Mouse (Mus musculus) heart, embryonic 13.5 days (tissue): Measurements from ENCODE around the gene Osbpl8. TPM values are rescaled to one million over a fixed set of nuclear protein-coding genes. Genes with fewer than 3 reads are reported as not detected.

Source experiments
- polyA plus RNA-seq: library from polyadenylated mRNA; unstranded; fragments of >200 nt; fragmentation: Nextera tagmentation; extraction: Ambion mirVana; gene quantifications from 2 replicates; pipeline ENCODE4 v1.2.1, GENCODE M21; 2015

The Osbpl8 gene
- polyA plus RNA-seq, 1 experiment from 2014 or later = 22.5 TPM

Other genes with a start within 250 kb of the Osbpl8 start
- 377 and 414 TPM in 2 replicates for gene Csrp2, start 245.0 kb upstream of the Osbpl8 start, polyA plus RNA-seq
- gene Zdhhc17, start 154.6 kb upstream of the Osbpl8 start, polyA plus RNA-seq = 15.4 and 17.6 TPM in 2 replicates
- gene Bbs10, start 133.9 kb downstream of the Osbpl8 start, polyA plus RNA-seq = 3.8 and 4.2 TPM in 2 replicates